Mouse (Mus musculus) mature B cell (primary cell): ENCODE measurements around the gene Gm527.

Experiments used
- in situ Hi-C: fragments of 300-500 bp; cut with MboI; formaldehyde crosslinking; loops from 2 replicates; pipeline ENCODE4 v1.14.3; 2019

The Gm527 gene

DNA sequence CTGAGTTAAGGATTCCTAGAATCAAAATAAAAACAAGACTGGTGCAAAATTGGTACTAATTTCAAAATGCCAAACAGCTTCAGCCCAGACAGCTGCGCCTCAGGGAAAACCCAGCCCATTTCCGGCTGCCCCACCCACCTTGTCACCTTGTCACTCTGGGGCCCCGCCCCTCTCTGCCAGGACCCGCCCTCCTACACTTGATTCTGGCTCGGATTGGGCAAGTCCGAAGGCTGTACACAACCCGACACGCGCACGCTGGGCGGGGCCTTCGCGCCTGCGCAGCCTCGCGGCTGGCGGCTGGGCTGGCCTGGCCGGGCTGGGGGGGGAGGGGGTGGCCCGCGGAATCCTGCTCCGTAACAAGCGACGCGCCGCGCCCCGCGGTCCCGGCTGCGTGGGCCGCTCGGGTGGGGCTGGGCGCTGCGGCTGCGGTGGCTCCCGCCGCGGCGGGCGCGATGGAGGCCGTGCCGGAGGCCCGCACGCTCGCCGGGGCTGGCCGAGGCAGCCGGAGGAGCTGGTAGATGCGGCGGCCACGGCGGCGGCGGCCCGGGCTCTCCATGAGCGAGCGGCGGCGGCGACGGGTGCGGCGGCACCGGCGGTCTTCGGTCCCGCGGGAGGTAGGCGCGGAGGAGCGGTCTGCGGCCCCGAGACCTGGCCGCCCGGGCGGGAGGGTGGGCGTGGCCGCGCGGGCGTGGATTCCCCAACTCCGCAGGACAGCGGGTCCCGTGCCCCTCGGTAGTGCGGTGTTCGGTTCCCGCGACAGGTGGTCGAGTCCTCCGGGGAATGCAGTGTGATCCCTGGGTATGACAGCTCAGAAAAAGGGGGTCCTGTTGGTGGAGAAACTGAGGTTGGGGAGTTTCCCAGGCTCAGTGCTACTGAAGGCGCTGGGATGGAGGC is at the start of gene Gm527:
Gene Gm527 (plus strand): TSS at position 329 of the 894 bp plus-strand sequence.
- in situ Hi-C loops, result no loop called here

DNA sequence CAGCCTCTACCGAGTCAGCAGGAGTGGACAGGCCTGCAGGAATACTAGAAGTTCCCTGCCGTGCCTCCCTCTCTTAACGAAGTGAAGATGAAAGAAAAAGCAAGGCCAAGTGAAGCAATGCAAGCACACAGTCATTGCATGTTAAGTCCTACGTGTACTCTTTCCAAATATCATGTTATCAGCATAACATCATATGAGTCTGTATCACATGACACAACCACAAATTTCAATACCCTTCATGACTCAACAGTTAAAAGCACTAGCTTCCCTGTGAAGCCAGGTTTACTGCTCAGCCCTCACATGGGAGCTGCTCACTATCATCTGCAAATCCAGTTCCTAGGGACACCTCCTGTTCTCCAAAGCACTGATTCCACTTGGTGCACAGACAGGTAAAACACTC is 46.6 kb upstream of the Gm527 start:
- in situ Hi-C loops, result no loop called here

DNA sequence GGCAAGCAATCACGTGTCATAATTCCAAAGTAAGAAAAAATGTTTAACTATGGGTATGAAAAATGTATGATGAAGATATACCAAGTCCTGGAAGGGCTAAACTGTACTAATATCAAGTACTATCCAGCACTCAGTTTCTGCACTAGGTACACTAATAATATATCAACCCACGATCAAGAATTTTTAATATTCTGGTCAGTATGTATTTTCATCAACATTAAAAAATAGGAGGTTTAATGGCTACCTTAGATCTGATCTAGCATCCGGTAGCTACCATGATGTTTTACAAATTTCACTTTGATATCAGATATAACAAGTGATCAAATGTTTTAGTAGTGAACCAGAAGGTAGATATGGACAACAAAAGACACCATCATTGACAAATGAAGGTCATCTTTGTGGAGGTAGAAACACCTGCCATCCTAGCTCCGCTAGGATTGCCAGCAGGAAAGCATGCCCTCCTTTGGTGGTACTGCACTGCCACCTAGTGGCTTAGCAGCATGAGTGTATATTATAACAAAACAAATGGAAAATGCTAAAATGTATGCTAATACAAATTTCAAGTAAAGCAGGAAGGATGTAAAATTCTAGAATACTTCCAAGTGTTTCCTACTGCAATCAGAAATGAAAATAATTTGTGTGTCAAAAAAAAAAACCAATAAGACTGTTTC is 20.5 kb upstream of the Gm527 start:
- in situ Hi-C loops, result no loop called here

DNA sequence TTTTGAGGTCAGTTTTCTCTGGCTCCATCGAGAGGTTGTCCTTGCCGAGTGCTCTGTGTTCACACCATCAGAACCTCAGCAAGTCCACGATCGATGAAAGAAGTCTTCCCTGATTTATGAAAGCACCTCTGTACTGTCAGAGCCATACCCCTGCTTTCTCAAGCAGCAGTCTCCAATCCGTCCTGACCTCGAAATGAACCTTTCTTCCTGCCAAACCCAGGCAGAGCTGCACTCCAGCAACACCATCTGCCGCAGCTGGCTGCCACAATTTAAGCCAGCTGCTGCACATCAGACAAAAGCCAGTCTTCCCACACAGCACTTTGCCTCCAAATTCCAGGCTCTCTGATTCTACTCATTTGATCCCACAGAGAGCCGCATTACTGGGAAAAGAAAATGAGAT is 15.2 kb upstream of the Gm527 start:
- in situ Hi-C loops, result no loop called here

DNA sequence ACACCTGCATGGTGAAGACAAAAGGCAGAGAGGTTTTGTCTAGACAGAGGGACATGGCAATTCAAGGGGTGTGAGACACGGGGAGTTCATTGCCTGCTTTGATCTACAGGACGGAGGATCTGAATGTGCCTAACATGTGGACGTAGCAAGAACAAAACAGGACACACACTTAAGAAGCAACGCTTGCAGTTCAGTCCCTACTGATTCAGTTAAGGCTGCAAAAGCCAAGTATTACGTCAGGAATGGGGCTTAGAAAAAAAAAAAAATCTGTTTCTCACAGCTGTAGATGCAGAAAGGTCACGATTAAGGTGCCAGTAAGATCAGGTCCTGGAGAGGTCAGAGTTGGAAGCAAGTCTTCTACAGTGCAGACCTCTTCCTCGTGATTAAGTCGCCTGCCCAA is 14.5 kb upstream of the Gm527 start:
- in situ Hi-C loops, result no loop called here

DNA sequence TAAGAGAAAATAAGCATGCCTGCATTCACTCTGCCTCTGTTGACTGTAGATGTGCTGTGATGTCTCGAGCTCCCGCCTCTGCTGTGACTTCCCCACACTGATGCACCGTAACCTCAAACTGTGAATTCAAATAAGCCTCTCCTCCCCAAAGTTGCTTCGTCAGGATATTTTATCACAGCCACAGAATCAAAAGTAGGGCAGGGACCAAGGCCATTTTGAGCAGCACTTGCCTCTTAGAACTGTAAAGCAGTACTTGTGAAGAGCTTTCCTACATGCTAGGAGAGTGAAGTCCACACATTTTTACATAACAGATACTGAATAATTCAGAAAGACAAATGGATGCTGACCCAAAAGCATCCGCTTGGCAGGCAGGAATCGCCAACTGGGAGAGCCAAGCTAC is 4.7 kb upstream of the Gm527 start:
- in situ Hi-C loops, result no loop called here

DNA sequence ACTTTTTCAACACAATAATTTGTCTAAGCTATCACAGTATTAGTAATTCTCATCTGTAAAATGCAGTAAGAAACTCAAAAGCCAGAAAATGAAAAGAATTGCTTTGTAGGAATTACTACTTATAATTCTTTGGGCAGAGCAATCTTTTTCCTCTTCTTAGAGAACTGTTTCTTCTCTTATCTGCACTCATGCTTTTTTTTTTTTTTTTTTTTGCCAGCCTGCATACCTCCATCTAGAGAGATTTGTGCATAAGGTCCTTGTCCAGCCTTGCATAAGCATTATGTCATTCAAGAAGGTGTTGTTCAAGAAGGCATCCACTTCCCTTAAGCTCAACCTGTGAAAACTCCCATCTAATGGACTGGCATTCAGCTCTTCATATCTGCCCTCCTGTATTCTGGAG is 971 bp upstream of the Gm527 start:
- in situ Hi-C loops, result no loop called here

DNA sequence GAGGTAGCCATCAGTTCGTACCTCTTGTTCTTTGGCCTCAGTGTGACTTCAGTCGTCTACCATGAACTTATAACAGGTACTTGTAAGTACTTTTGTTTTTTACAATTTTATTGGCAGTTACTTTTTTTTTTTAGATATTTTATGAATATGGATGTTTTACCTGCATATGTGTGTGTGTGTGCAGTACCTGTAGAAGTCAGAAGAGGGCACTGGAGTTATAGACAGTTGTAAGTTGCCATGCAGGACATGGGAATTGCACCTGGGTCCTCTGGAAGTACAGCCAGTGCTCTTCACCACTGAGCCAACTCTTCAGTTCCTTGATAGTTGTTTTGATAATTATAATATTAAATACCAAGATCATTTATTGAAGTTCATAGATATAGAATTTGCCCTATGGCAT is 19.8 kb downstream of the Gm527 start:
- in situ Hi-C loops, result no loop called here

DNA sequence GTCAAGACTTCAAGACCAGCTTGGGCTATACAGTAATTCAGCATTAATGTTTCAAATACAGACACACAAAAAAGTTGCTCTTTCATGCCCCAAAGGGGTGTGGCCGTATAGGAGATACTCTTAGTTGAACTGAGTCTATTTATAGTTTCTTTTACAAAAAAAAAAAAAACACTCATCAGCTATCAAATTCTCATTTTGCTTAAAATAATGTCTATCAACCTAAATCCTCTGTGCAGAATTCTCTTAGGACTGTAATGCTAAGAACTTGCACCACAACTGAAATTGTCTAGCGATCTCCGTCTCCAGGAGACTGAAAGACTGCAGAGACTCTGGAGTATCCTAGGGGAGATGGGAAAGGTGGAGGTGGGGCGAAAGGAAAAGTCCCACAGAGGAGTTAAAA is 46.9 kb downstream of the Gm527 start:
- in situ Hi-C loops, result no loop called here

DNA sequence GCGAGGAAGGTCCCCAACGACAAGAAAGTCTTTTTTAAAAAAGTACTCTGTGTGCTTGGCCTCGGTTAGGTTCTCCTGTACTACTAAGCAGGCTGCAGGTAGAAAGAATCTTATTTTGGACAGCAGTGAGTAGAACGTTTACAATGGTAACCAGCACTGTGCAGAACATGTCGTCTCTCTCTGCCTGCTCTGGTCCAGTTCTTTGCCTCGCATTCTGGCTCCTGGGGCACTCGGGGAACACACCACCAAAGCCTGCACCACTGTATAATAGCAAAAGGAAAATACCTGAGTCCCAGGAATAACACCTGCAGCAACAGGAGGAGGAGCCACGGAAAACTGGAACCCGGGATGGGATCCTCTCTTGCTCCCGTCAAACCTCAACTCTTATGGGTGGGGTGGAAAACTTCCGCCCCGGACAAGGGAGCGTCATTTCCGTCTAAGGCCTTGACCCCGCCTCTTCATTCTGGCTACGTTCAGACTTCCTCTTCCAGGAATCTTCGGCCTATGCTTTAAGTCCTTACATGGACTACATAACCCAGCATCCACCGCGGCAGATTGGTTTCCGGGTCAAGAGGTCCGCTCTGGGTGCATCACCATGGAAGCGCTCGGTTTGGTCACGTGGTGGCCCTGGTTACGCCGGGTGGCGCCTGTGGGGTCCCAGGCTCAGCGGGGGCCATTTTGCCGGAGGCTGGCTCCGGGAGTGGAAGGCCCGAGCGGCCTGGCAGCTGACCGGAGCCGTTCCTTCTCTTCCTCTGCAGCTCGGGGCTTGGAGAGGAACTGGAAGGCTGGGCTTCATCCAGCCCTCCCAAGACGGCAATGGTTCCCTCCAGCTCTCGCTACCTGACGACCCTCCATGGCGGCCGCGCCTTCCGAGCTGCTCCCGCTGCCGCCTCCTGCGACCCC is 47.7 kb downstream of the Gm527 start, which contains the start of the genes Klhl28 and Togaram1:
Gene Klhl28 (minus strand): TSS at position 411 of the 903 bp plus-strand sequence.
Gene Togaram1 (plus strand): TSS at position 681 of the 903 bp plus-strand sequence.
- in situ Hi-C loops, result no loop called here

DNA sequence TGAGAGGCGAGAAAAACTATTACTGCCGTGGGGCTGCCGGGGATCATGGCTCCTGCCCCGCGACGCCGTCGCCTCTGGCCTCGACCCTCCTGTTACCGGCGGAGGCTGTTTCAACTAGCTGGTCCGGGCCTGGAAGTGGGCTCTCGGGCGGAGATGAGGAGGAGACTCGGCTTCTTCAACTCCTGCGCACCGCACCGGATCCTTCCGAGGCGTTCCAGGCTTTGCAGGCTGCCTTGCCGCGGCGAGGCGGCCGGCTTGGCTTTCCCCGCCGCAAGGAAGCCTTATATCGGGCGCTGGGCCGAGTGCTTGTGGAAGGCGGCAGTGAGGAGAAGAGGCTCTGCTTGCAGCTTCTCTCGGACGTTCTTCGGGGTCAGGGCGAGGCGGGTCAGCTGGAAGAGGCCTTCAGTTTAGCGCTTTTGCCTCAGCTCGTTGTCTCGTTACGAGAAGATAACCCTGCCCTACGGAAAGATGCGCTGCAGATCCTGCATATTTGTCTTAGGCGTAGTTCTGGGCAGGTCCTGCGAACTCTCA is 48.5 kb downstream of the Gm527 start:
- in situ Hi-C loops, result no loop called here

DNA sequence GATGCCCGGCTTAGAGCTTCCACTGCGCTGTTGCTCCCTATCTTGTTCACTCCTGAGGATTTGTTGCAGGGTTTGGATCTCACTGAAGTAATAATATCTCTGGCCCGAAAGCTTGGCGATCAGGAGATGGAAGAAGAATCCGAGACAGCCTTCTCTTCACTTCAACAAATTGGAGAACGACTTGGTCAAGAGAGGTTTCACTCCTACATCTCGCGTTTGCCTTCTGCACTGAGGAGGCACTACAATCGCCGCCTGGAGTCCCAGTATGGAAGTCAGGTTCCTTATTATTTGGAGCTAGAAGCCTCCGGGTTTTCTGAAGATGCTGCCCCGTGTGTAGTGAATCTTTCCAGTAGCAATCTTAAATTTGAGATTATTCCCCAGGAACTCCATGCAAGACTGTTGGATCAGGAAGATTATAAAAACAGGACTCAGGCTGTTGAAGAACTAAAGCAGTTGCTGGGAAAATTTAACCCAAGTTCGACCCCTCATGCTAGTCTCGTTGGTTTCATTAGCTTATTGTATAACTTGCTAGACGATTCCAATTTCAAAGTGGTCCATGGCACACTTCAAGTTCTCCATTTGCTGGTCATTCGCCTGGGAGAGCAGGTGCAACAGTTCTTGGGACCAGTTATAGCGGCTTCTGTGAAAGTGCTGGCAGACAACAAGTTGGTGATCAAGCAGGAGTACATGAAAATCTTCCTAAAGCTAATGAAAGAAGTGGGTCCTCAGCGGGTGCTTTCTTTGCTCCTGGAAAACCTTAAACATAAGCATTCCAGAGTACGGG is 49.1 kb downstream of the Gm527 start:
- in situ Hi-C loops, result no loop called here

DNA sequence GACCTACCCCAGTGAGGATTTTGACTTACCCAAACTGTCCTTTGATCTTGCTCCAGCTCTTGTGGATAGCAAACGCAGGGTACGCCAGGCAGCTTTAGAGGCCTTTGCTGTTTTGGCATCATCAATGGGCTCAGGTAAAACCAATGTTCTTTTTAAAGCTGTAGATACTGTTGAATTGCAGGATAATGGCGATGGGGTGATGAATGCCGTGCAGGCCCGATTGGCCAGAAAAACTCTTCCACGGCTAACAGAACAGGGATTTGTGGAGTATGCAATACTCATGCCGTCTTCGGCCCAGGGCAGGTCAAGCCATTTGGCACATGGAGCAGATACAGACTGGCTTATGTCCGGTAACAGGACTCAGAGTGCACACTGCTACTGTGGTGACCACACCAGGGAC is 49.8 kb downstream of the Gm527 start:
- in situ Hi-C loops, result no loop called here

DNA sequence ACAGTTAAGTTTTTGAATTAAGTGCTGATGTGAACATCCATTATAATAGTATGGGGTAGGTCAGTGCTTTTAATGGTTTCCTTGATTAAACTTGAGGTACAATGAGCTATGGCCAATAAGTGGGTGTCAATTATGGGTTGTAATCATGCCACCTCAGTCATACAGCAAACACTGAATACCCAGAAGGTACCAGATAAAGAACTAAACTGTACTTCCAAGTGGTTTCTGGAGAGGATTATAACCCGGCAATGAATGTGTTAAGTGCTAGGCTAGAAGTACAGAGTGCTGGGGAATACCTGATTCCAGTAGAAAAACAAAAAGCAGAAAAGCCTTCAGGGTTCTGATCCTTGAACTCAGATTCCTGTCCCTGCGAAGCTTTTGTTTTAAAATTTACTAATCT is 50.4 kb downstream of the Gm527 start:
- in situ Hi-C loops, result no loop called here

DNA sequence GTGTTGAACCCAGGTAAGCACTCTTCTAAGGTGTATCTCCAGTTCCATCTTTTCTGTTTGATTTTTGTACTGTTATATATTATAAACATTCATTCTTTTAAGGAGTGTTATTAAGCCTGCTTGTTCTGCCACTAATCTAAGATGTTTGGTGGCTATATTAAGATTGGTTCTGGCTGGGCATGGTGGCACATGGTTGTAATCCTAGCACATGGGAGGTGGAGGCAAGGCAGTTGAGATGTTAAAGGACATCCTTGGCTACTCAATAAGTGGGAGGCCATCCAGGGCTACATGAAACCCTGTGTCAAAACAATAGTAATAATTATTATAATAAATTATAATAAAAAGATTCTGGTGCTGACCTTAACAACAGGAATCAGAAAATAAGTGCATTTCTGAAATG is 53.7 kb downstream of the Gm527 start:
- in situ Hi-C loops, result no loop called here

DNA sequence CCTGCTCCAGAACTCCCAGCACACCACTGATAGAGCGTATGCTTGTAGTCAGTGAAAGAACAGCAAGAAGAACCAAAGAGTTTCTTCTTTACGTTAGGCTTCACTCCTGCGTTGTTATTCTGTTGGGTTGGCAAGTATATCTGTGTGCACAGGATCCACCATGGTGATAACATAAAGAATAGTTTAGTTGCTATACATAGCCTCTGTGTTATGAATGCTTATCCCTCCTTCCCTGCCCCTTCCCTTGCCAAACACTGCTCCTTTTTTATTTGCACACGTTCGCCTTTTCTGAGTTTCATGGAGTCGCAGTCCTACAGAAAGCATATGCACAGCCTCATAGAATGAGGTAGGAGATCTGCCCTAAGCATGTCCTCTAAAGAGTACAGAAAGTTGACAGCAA is 54.4 kb downstream of the Gm527 start:
- in situ Hi-C loops, result no loop called here
